Mouse (Mus musculus) forebrain, embryonic 11.5 days (tissue): ENCODE results near the gene Ceacam1. TPM values are rescaled to one million over a fixed set of nuclear protein-coding genes. Genes with fewer than 3 reads are reported as not detected.
"Not testable (repeated sequence)": the region's sequence is repeated elsewhere in the genome, so short reads cannot be mapped to it uniquely, and the experiment has no call there.

ENCODE experiments used
- ATAC-seq: fragments of 200-750 bp; cut with Nextera tagmentation; replicated peaks from 2 replicates; pipeline ENCODE4 v1.8.0; 2017; ENCODE audit warnings: moderate TSS enrichment; ENCODE audit not compliant: low FRiP score
- DNase-seq: peaks from one replicate; pipeline ENCODE4 v3.0.0-alpha.2; 2017; ENCODE audit warnings: low spot score
- H3K27ac ChIP-seq: fragments of 300-500 bp; sonication (generic); 2 replicates; pipeline ENCODE4 v1.5.1; 2014; ENCODE audit warnings: low read depth, low read length
- H3K27me3 ChIP-seq: fragments of 300-500 bp; sonication (generic); 2 replicates; pipeline ENCODE4 v1.6.1; 2014; ENCODE audit warnings: mild to moderate bottlenecking, low read length, mixed read lengths; ENCODE audit not compliant: control insufficient read depth, insufficient read depth
- H3K36me3 ChIP-seq: fragments of 300-500 bp; sonication (generic); 2 replicates; pipeline ENCODE4 v1.6.1; 2014; ENCODE audit warnings: mild to moderate bottlenecking, low read length, moderate library complexity, mixed read lengths; ENCODE audit not compliant: control insufficient read depth, insufficient read depth
- H3K4me1 ChIP-seq: fragments of 300-500 bp; sonication (generic); replicated peaks from 2 replicates; pipeline ENCODE4 v1.6.1; 2014; ENCODE audit warnings: low read length, mixed read lengths; ENCODE audit not compliant: control insufficient read depth, insufficient read depth
- H3K4me2 ChIP-seq: fragments of 300-500 bp; sonication (generic); 2 replicates; pipeline ENCODE4 v1.6.1; 2014; ENCODE audit warnings: low read depth, mild to moderate bottlenecking, low read length, moderate library complexity, mixed read lengths; ENCODE audit not compliant: severe bottlenecking
- H3K4me3 ChIP-seq: fragments of 300-500 bp; sonication (generic); 2 replicates; pipeline ENCODE4 v1.5.1; 2014; ENCODE audit warnings: low read depth, low read length
- H3K9ac ChIP-seq: fragments of 300-500 bp; sonication (generic); 2 replicates; pipeline ENCODE4 v1.6.1; 2014; ENCODE audit warnings: low read length
- H3K9me3 ChIP-seq: fragments of 300-500 bp; sonication (generic); 2 replicates; pipeline ENCODE4 v1.6.1; 2016; ENCODE audit warnings: low read length, mixed read lengths; ENCODE audit not compliant: control insufficient read depth
- WGBS: fragments of 180-500 bp; shearing (Covaris S2); extraction: QIAGEN DNeasy Blood & Tissue Kit; methylation state at CpG from one replicate; pipeline ENCODE4 v1.1.7; 2014; 5-methylcytosine and 5-hydroxymethylcytosine counted together
- polyA plus RNA-seq: library from polyadenylated mRNA; unstranded; fragments of >200 nt; fragmentation: Nextera tagmentation; extraction: Ambion mirVana; gene quantifications from 2 replicates; pipeline ENCODE4 v1.2.1, GENCODE M21; 2014

Gene Ceacam1
- 0.51 and 0.81 TPM in 2 replicates for polyA plus RNA-seq

DNA sequence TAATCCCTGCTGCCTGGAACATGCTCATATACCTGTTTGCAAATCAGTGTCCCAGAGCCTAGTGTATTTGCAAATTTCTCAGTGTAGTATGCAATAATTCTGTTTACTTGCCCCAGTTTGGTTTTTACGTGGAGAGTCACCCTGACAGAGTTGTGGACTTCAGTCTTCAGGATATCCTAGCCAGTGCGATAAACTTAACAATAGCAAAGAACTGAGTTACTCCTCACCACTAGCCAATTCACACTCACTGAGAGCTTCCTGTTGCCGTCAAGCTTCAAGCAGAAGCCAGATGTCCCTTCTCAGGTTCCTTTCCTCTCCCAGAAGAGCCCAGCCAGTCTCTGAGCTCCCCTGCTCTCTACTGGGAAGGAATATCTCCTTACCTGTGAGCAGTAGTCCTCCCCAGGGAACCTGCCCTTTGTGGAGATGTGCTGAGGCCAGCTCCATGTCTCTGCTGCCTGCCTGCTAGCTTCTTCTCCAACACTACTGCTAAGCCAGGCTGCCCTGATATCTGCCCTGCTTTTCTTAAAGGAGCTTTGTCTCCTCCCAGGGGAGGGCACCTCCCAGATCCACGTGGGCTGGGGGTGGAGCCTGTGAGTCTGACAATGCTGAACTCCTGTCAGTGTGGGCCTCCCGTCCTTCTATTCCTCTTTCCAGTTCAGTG is at the start of gene Ceacam1:
TSS of gene Ceacam1 (minus strand) at position 513 of the 661 bp plus-strand sequence.
- DNase-seq, result not testable (repeated sequence)

DNA sequence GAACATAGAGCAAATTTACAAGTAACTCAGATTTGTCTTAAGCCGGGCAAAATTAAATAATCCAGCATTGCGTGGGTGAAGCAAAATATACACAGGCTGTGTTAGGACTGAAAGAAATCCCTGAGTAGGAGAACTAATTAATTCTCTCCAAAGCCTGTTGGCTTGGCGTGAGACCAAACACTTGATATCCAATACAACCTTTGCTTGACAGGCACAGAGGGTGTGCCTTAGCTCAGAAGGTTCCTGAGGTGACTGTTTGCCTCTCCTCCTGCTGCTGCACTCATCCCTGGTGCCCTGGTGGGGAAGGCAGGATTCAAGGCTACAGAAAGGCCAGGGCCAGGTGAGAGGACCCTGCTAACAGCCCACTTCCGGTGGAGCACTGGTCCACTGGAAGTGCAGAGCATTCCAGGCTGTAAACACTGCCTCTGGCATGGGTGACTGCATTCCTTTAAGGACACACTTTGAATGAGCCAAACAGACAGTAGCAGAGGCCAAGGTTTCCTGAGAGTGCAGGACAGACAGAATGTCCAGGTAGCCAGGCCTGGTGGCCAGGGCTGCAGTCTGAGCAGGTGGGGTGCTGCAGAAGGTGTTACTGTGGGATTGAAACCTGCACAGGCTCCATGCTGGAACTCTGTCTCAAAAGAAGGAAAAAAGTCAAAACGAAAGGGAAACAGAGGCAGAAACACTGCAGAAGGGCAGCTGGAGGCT is 38.8 kb upstream of the Ceacam1 start:
- H3K27me3 ChIP-seq, H3K4me2 ChIP-seq, H3K27ac ChIP-seq, H3K4me1 ChIP-seq, H3K36me3 ChIP-seq, H3K9me3 ChIP-seq, H3K4me3 ChIP-seq, DNase-seq, H3K9ac ChIP-seq, ATAC-seq: not testable (repeated sequence)
- WGBS, result 73% methylated on average over 2 of the region's 5 CpGs

More for the DNA sequence above, at the start of gene Ceacam1:
- not testable (repeated sequence) for H3K4me1 ChIP-seq, H3K36me3 ChIP-seq, ATAC-seq, H3K27me3 ChIP-seq, H3K4me2 ChIP-seq, H3K9me3 ChIP-seq, H3K4me3 ChIP-seq, H3K9ac ChIP-seq, H3K27ac ChIP-seq
- WGBS, result 46% methylated on average over 5 of the region's 5 CpGs

DNA sequence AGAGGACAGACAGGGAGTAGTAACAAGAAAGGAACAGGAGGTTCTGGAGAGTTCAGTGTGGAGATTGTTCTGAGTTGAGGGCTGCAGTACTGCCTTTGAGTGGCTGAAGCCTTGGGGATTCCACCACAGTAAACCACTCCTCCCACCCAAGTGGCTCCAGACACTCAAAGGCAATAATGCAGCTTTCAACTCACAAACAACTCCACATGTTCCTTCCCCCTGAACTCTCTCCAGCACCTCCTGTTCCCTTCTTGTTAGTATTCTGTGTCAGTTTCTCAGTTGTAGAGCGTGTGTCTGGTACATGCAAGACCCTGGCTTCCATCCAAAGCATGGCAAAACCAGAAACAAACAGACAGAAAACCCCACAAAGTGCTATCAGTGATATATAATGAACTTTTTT is 38.3 kb upstream of the Ceacam1 start:
- H3K4me3 ChIP-seq, H3K4me1 ChIP-seq, H3K9me3 ChIP-seq, H3K4me2 ChIP-seq, H3K27ac ChIP-seq, H3K36me3 ChIP-seq, ATAC-seq, DNase-seq, H3K27me3 ChIP-seq, H3K9ac ChIP-seq: not testable (repeated sequence)
- WGBS, result 82% methylated on average over 1 of the region's 1 CpGs

DNA sequence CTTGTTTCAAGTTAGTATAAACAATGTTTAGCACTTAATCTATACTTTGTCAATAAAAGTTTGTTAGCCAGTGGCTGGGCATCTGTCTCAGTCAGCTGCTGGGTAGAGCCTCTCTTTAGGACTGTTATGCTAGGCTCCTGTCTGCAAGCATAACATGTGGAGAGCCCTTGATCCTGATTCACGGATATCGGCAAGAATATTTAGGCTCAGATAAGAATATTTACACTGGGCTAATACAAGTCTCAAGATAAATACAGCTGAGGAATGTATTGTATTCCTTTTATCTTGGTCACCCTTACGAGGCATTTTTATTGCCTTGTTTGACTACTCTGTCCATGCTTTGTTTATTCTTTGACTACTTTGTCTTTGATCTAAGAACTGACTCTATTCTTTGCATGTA is 32.5 kb upstream of the Ceacam1 start:
- H3K4me2 ChIP-seq, result no peak overlapping the region
- H3K9me3 ChIP-seq, result no peaks in the 10 kb centered on the region
- H3K4me3 ChIP-seq, result no peak overlapping the region
- WGBS, result 84% methylated on average over 3 of the region's 3 CpGs
- H3K27ac ChIP-seq, result no peak overlapping the region
- H3K9ac ChIP-seq, result no peak overlapping the region
- no peaks in the 10 kb centered on the region for H3K4me1 ChIP-seq
- ATAC-seq (no peak), DNase-seq (no peak)
- no peaks in the 10 kb centered on the region for H3K27me3 ChIP-seq
- no peaks in the 10 kb centered on the region for H3K36me3 ChIP-seq

DNA sequence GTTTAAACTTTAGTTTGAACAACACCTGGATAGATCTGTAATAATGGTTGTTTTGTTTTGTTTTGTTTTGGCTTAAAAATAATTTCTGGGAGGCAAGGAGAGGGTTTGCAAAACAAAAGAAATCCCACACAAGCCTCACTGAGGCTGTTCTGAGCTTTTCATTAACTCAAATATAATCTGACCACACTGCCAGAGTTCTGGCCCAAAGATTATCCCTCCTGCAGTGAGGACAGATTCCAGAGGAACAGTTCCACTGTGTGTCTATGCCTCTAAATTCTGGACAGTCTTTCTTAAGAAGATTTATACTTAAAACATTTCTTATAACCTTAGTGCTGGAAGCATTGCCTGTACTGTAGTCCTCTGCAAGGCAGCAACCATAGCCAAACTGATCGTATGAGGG is 17.2 kb upstream of the Ceacam1 start:
- Histone ChIP-seq H3K4me3 (no peak overlapping the region), H3K27me3 (no peaks in the 10 kb centered on the region), H3K36me3 (no peaks in the 10 kb centered on the region), H3K9ac (no peak overlapping the region), H3K4me2 (no peak overlapping the region), H3K27ac (no peak overlapping the region), H3K4me1 (no peaks in the 10 kb centered on the region), H3K9me3 (no peaks in the 10 kb centered on the region)
- DNase-seq (no peak), ATAC-seq (no peak)
- WGBS, result 82% methylated on average over 1 of the region's 1 CpGs

DNA sequence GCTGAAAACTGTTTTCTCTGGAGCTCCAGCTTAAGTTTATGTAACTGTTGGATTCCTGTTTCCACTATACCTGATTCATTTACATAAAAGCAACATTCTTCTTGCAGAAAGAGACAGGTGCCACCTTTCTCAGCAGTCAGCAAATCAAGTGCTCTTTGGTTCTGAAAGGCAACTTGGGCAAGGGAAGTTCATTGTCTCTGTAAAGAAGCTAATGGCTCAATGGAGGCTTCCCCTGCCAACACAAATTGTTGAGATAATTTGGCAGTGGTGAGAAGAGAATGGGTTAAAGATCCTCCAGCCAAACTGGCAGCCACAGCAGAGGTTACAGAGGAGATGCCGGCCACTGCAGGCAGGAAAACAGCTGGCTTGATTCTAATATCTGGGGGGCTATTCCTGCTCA is 13.3 kb upstream of the Ceacam1 start:
- not testable (repeated sequence) for H3K27me3 ChIP-seq, H3K4me3 ChIP-seq, DNase-seq, ATAC-seq, H3K27ac ChIP-seq, H3K9ac ChIP-seq, H3K9me3 ChIP-seq, H3K4me1 ChIP-seq, H3K36me3 ChIP-seq, H3K4me2 ChIP-seq
- no CpG with 5 or more reads among the region's 1 CpGs for WGBS

DNA sequence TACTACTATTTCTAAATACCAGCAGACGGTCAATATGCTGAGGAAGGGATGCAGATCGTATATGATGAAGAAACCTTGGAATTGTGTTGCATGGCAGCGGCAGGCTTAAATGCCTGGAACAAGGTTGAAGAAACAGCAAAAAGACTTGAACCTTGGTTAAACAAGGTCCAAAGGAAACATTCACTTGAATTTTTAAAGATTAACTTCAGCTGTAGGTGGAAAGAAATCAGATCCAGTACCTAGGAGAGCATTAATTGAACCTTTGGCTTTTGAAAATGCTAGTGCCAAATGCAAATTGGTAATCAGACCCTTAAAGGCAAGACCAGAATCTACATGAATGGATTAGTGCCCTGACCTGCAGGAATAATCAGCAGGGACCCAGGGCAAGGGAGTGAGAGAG is 12.0 kb upstream of the Ceacam1 start:
- not testable (repeated sequence) for H3K4me3 ChIP-seq, H3K27ac ChIP-seq, H3K4me2 ChIP-seq, H3K4me1 ChIP-seq, H3K27me3 ChIP-seq, H3K9ac ChIP-seq, H3K9me3 ChIP-seq, DNase-seq, H3K36me3 ChIP-seq, ATAC-seq
- WGBS, result 93% methylated on average over 3 of the region's 3 CpGs

DNA sequence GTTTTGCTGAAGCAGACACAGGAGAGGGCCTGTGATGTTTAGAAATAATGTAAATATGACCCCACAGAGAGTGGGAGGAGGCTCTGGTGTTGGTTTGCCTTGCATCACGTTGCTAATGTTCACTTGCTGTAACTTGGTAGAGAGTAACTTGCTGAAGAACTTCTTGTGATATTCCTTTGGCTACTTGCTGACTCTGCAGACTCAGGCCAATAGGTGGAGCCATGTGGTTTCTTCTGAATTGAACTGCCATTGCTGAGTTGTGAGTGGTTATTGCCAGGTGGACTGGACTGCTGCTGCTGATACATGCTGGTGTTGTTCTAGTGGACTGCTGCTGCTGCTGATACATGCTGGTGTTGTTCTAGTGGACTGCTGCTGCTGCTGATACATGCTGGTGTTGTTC is 8.8 kb upstream of the Ceacam1 start:
- no peak for DNase-seq
- ATAC-seq, result no peak
- no peaks in the 10 kb centered on the region for H3K27me3 ChIP-seq
- WGBS, result 32% methylated on average over 1 of the region's 1 CpGs
- no peak overlapping the region for H3K4me2 ChIP-seq
- H3K9me3 ChIP-seq, result no peaks in the 10 kb centered on the region
- H3K36me3 ChIP-seq, result no peaks in the 10 kb centered on the region
- H3K27ac ChIP-seq, result no peak overlapping the region
- H3K4me3 ChIP-seq, result no peak overlapping the region
- no peaks in the 10 kb centered on the region for H3K4me1 ChIP-seq
- H3K9ac ChIP-seq, result no peak overlapping the region

DNA sequence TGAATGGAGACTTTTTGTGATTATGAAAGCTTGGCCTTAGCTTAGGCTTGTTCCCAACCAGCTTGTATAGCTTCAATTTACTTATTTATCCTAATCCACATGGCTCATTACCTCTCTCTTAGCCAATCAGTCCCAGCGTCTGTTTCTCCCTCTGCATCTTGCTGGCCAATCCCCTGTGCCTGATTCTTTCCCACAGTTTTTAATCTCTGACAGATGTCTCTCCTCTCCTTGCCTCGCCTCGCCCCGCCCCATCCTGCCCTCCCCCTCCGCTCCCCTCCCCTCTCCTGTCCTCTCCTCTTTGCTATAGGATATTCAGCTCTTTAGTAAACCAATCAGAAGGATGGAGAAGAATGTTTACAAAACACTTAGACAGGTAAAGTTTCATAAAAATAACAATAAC is 7.7 kb upstream of the Ceacam1 start:
- no peak overlapping the region for H3K4me3 ChIP-seq
- H3K4me1 ChIP-seq, result no peaks in the 10 kb centered on the region
- H3K27me3 ChIP-seq, result no peaks in the 10 kb centered on the region
- H3K27ac ChIP-seq, result no peak overlapping the region
- no peaks in the 10 kb centered on the region for H3K9me3 ChIP-seq
- no peak for ATAC-seq
- no peak for DNase-seq
- no peak overlapping the region for H3K9ac ChIP-seq
- H3K36me3 ChIP-seq, result no peaks in the 10 kb centered on the region
- 54% methylated on average over 5 of the region's 5 CpGs for WGBS
- H3K4me2 ChIP-seq, result no peak overlapping the region
